Mouse (Mus musculus): ENCODE measurements around the gene Tmem207.

DNA sequence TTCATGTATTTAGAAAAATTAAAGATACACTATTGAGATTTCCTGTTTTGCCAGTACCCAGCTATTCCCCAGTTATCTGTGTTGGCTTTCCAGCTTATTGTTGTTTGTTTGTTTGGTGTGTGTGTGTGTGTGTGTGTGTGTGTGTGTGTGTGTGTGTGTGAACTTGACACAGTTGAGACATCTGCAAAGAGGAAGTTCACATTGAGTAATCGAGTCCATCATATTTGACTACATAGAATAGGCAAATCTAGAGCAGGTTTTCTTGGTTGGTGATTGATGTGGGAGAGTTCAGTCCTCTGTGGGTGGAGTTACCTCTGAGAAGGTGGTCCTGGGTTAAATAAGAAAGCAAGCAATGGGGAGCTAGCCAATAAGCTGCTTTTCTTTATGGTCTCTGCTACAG, 32.2 kb upstream of the Tmem207 start:
- TF ChIP-seq USF1 (IDR thresholded peaks at IDR 0.05; ENCODE audit: low read depth) (no peak), MAX (IDR thresholded peaks at IDR 0.05) (no peak), CTCF (IDR thresholded peaks at IDR 0.05; ENCODE audit: control insufficient read depth, insufficient read depth, insufficient read length) (no peak), MYOG (IDR thresholded peaks at IDR 0.05; ENCODE audit: control insufficient read depth, extremely low read depth, insufficient read length) (no peak), CEBPB (IDR thresholded peaks at IDR 0.05; ENCODE audit: low read depth) (no peak)

Data from C2C12 (cell line).